Mouse (Mus musculus) heart, postnatal 0 days (tissue): ENCODE results near the gene Tdrd9.

ENCODE experiments used
- CTCF ChIP-seq: IDR thresholded peaks from 2 replicates; pipeline ENCODE4 v1.5.1; 2016; ENCODE audit warnings: antibody characterized with exemption, control low read depth, low read depth
- EP300 ChIP-seq: IDR thresholded peaks from 2 replicates; pipeline ENCODE4 v1.6.1; 2016; ENCODE audit warnings: antibody characterized with exemption, low read depth

- TF ChIP-seq CTCF, result no peak
- no peak for TF ChIP-seq EP300
Observed at GRCm38 (mm10) chr12:111977138-111977537, 5.8 kb downstream of the Tdrd9 start.
